Mouse (Mus musculus): ENCODE results near the gene Abi3. TPM values are rescaled to one million over a fixed set of nuclear protein-coding genes. Genes with fewer than 3 reads are reported as not detected.
A peak's percentile ranks its signal among the peaks of the same experiment; 100 is the strongest.

The Abi3 gene
- polyA plus RNA-seq, 1 experiment from 2014 or later: 7.2 TPM

DNA sequence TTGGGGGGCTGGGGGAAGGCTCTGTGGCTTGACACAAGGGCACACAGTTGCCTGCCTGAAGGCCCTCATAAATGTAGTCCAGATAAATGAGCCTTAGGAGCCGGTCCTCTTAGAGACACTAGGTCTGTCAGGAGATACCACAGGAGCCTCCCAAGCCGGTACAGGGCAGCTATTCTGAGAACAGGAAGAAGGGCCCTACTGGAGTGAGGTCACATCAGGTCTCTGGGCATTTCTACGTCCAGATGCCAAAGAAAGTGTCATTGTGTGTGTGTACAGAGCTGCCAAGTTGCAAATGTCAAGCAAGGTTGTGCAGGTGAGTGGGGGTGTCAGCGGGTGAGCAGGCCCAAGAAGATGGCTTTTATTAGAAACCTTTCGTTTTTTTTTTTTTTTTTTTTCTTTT is 46.7 kb downstream of the Abi3 start:
- H3K4me1 ChIP-seq (ENCODE audit: insufficient read depth): peaks cover 3% of the 10 kb centered on the region; the same call in 1 of the 2 replicates
- H3K4me3 ChIP-seq (ENCODE audit: low read depth, low read length): no peak overlapping the region
- no peak overlapping the region for H3K4me2 ChIP-seq
- no peak overlapping the region for H3K9ac ChIP-seq
- H3K9me3 ChIP-seq (ENCODE audit: low read depth, low read length): no peaks in the 10 kb centered on the region
- DNase-seq (no peak), ATAC-seq (ENCODE audit: insufficient read depth) (no peak)
- H3K36me3 ChIP-seq (ENCODE audit: insufficient read depth): no peaks in the 10 kb centered on the region
- WGBS: 60% methylated on average over 5 of the region's 5 CpGs
- H3K27ac ChIP-seq (ENCODE audit: low read depth): no peak overlapping the region
- no peak for TF ChIP-seq CTCF (IDR thresholded peaks at IDR 0.05; ENCODE audit: low read depth)
- peaks cover 14% of the 10 kb centered on the region for H3K27me3 ChIP-seq (ENCODE audit: insufficient read depth, low read length)

GRCm38 (mm10) chr11:95794201-95794600 is 48.1 kb downstream of the Abi3 start:
- no peak for TF ChIP-seq CTCF (IDR thresholded peaks at IDR 0.05; ENCODE audit: low read depth)
- H3K27me3 ChIP-seq (ENCODE audit: insufficient read depth, low read length): peaks cover 14% of the 10 kb centered on the region
- H3K4me2 ChIP-seq: no peak overlapping the region
- H3K4me1 ChIP-seq (ENCODE audit: insufficient read depth): peaks cover 3% of the 10 kb centered on the region; the same call in 1 of the 2 replicates
- DNase-seq (no peak), ATAC-seq (ENCODE audit: insufficient read depth) (no peak)
- 53% methylated on average over 5 of the region's 5 CpGs for WGBS
- H3K9ac ChIP-seq: no peak overlapping the region
- H3K27ac ChIP-seq (ENCODE audit: low read depth): no peak overlapping the region
- H3K4me3 ChIP-seq (ENCODE audit: low read depth, low read length): no peak overlapping the region
- no peaks in the 10 kb centered on the region for H3K36me3 ChIP-seq (ENCODE audit: insufficient read depth)
- H3K9me3 ChIP-seq (ENCODE audit: low read depth, low read length): no peaks in the 10 kb centered on the region

DNA sequence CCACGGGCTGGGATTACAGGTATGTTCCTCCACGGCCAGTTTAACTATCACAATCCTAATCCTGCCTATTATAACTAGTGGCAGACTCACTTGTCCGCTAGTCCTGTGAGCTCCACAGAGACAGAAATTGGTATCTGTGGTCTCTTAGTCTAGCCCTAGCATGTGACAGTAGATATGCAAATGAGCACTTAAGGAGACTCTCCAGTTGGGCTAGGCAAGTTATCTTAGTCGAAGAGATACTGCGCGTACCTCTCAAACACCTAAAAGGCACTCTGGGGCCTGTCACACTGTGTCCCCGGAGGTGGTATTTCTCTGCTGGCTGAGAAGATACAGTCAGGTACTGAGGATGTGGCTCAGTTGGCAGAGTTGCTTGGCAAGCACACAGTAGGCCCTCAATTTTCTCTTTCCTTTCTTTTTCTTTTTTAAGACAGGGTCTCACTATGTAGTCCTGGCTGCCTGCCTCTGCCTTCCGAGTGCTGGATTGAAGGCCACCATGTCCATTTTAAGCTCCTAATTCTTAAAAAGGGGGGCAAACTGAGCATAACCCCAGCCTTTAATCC is 49.2 kb downstream of the Abi3 start:
- DNase-seq: no peak
- Histone ChIP-seq H3K36me3 (ENCODE audit: insufficient read depth) (no peaks in the 10 kb centered on the region), H3K27me3 (ENCODE audit: insufficient read depth, low read length) (peaks cover 14% of the 10 kb centered on the region), H3K9ac (no peak overlapping the region), H3K9me3 (ENCODE audit: low read depth, low read length) (no peaks in the 10 kb centered on the region), H3K4me2 (no peak overlapping the region), H3K27ac (ENCODE audit: low read depth) (no peak overlapping the region), H3K4me1 (ENCODE audit: insufficient read depth) (peaks cover 3% of the 10 kb centered on the region; the same call in 1 of the 2 replicates), H3K4me3 (ENCODE audit: low read depth, low read length) (no peak overlapping the region)
- 86% methylated on average over 8 of the region's 8 CpGs for WGBS
- TF ChIP-seq CTCF (IDR thresholded peaks at IDR 0.05; ENCODE audit: low read depth): no peak
- no peak for ATAC-seq (ENCODE audit: insufficient read depth)

- ATAC-seq (ENCODE audit: insufficient read depth) (no peak), DNase-seq (no peak)
- Histone ChIP-seq H3K9ac (no peak overlapping the region), H3K27me3 (ENCODE audit: insufficient read depth, low read length) (peaks cover 9% of the 10 kb centered on the region), H3K4me3 (ENCODE audit: low read depth, low read length) (no peak overlapping the region), H3K4me2 (no peak overlapping the region), H3K36me3 (ENCODE audit: insufficient read depth) (no peaks in the 10 kb centered on the region), H3K9me3 (ENCODE audit: low read depth, low read length) (no peaks in the 10 kb centered on the region), H3K27ac (ENCODE audit: low read depth) (no peak overlapping the region), H3K4me1 (ENCODE audit: insufficient read depth) (peaks cover 3% of the 10 kb centered on the region; the same call in 1 of the 2 replicates)
- TF ChIP-seq CTCF (IDR thresholded peaks at IDR 0.05; ENCODE audit: low read depth): no peak
- 80% methylated on average over 13 of the region's 13 CpGs for WGBS
Measured at GRCm38 (mm10) chr11:95791787-95792186, 50.5 kb downstream of the Abi3 start.

- Histone ChIP-seq H3K27ac (ENCODE audit: low read depth) (no peak overlapping the region), H3K4me1 (ENCODE audit: insufficient read depth) (no peaks in the 10 kb centered on the region), H3K27me3 (ENCODE audit: insufficient read depth, low read length) (no peaks in the 10 kb centered on the region), H3K4me3 (ENCODE audit: low read depth, low read length) (no peak overlapping the region), H3K36me3 (ENCODE audit: insufficient read depth) (no peaks in the 10 kb centered on the region), H3K9ac (no peak overlapping the region), H3K4me2 (no peak overlapping the region), H3K9me3 (ENCODE audit: low read depth, low read length) (no peaks in the 10 kb centered on the region)
- no peak for TF ChIP-seq CTCF (IDR thresholded peaks at IDR 0.05; ENCODE audit: low read depth)
- ATAC-seq (ENCODE audit: insufficient read depth): no peak; the same call in 1 of the 2 replicates
- 74% methylated on average over 8 of the region's 8 CpGs for WGBS
- DNase-seq: peak; percentile 26
Measured at GRCm38 (mm10) chr11:95789451-95789891, 52.8 kb downstream of the Abi3 start.

DNA sequence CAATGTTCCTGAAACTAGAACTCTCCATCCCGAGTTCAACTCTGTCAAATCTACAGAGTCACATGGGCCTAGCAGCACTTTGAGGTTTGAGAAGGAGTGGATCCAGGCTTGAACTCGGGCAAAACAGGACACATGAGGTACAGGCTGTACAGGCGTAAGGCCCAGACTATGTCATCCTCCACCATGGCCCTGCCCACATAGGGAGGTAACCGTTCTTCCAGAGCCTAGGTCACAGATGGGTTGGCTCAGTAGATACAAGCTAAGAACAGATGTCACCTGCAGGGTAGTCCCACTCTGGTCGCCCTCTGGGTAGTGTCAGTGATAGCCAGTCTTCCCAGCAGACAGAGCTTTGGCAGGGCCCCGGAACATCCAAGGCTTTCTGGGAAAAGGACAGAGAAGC is 55.8 kb downstream of the Abi3 start:
- Histone ChIP-seq H3K9ac (no peak overlapping the region), H3K36me3 (ENCODE audit: insufficient read depth) (no peaks in the 10 kb centered on the region), H3K27ac (ENCODE audit: low read depth) (no peak overlapping the region), H3K4me1 (ENCODE audit: insufficient read depth) (no peaks in the 10 kb centered on the region), H3K9me3 (ENCODE audit: low read depth, low read length) (no peaks in the 10 kb centered on the region), H3K27me3 (ENCODE audit: insufficient read depth, low read length) (no peaks in the 10 kb centered on the region), H3K4me3 (ENCODE audit: low read depth, low read length) (no peak overlapping the region), H3K4me2 (no peak overlapping the region)
- no peak for DNase-seq
- TF ChIP-seq CTCF (IDR thresholded peaks at IDR 0.05; ENCODE audit: low read depth): no peak
- no peak for ATAC-seq (ENCODE audit: insufficient read depth)
- 81% methylated on average over 6 of the region's 6 CpGs for WGBS

- 93% methylated on average over 4 of the region's 4 CpGs for WGBS
Measured at GRCm38 (mm10) chr11:95785675-95786074, 56.6 kb downstream of the Abi3 start.

More at GRCm38 (mm10) chr11:95785675-95786074, 56.6 kb downstream of the Abi3 start:
- no peaks in the 10 kb centered on the region for H3K36me3 ChIP-seq (ENCODE audit: insufficient read depth)
- ATAC-seq (ENCODE audit: insufficient read depth) (no peak), DNase-seq (peak; percentile 33)
- no peak overlapping the region for H3K9ac ChIP-seq
- H3K27ac ChIP-seq (ENCODE audit: low read depth): no peak overlapping the region
- no peaks in the 10 kb centered on the region for H3K9me3 ChIP-seq (ENCODE audit: low read depth, low read length)
- H3K4me3 ChIP-seq (ENCODE audit: low read depth, low read length): no peak overlapping the region
- H3K27me3 ChIP-seq (ENCODE audit: insufficient read depth, low read length): no peaks in the 10 kb centered on the region
- H3K4me1 ChIP-seq (ENCODE audit: insufficient read depth): no peaks in the 10 kb centered on the region
- TF ChIP-seq CTCF (IDR thresholded peaks at IDR 0.05; ENCODE audit: low read depth): peak; percentile 55
- no peak overlapping the region for H3K4me2 ChIP-seq

Data from lung, embryonic 14.5 days (tissue).